Mouse (Mus musculus) cerebellum, postnatal 25 days (tissue): ENCODE measurements around the gene Mkrn3.

ENCODE experiments used
- DNase-seq, 2 experiments: peaks; one replicate each; pipeline ENCODE4 v3.0.0; 2021; ENCODE audit warnings: mixed read lengths in 2 of 2

The Mkrn3 gene

DNA sequence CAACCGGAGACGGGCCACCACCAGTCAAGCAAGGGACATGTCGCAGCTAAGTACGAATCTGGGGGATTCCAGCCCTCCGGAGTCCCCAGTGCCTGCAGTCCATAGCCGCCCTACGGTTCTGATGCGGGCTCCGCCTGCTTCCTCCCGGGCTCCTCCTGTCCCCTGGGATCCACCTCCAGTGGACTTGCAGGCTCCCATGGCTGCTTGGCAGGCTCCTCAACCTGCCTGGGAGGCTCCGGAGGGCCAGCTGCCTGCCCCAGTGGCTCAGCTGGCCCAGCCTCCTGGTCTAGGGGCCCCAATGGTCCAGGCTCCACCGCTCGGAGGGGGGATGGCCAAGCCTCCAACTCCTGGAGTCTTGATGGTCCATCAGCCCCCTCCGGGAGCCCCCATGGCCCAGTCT, 42.6 kb downstream of the Mkrn3 start:
- peak in 1 of 2 experiments; percentile 4 for DNase-seq

GRCm38 (mm10) chr7:62376510-62377304, 43.2 kb downstream of the Mkrn3 start, which contains the start of gene Magel2:
TSS of gene Magel2 (plus strand) at chr7:62377010.
- DNase-seq, result peak in 1 of 2 experiments; percentile 19

GRCm38 (mm10) chr7:62375658-62376057, 44.3 kb downstream of the Mkrn3 start:
- DNase-seq, result peak in 1 of 2 experiments; percentile 36
